Mouse (Mus musculus): ENCODE measurements around the gene Calm1. TPM values are rescaled to one million over a fixed set of nuclear protein-coding genes. Genes with fewer than 3 reads are reported as not detected.
"Not testable (repeated sequence)": the region's sequence is repeated elsewhere in the genome, so short reads cannot be mapped to it uniquely, and the experiment has no call there.

The Calm1 gene
- polyA plus RNA-seq, 1 experiment: 859 TPM

DNA sequence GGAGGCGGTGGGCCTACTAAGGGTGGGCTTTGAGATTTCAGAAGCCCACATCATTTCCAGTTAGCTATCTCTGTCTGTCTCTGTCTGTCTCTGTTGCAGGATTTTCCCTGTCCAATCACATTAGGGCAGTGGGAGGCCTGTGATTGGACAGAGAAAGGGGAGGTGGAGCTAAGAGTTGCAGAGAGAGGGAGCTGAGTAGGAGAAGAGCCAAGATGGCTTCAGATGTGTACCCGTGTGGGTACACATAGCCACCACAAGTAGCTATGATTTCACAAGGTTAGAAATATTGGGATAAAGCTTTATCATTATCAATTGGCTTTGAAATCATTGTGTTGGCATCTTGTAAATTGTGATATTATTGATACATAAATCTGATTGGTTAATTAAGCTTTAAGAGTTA, 17.9 kb downstream of the Calm1 start:
- 97% methylated on average over 2 of the region's 2 CpGs for WGBS
- DNase-seq (ENCODE audit: low read depth, low spot score): not testable (repeated sequence)

DNA sequence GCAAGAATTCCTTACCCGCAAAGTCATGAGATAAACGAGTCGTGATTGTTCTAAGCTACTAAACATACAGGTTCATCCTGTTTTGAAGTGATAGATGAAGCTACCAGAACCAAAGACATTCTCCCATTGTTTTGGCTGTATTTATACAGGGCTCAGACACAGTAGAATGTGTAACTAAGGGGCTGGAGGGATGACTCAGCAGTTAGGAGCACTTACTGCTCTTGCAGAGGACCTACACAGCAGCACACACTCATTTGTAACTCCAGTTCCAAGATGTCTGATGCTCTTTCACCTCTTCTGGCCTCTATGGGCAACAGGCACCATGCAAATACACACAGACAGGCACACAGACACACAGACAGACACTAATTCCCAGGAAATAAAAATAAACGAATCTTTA, 20.8 kb downstream of the Calm1 start:
- WGBS: 40% methylated on average over 4 of the region's 4 CpGs
- no peak for DNase-seq (ENCODE audit: low read depth, low spot score)

DNA sequence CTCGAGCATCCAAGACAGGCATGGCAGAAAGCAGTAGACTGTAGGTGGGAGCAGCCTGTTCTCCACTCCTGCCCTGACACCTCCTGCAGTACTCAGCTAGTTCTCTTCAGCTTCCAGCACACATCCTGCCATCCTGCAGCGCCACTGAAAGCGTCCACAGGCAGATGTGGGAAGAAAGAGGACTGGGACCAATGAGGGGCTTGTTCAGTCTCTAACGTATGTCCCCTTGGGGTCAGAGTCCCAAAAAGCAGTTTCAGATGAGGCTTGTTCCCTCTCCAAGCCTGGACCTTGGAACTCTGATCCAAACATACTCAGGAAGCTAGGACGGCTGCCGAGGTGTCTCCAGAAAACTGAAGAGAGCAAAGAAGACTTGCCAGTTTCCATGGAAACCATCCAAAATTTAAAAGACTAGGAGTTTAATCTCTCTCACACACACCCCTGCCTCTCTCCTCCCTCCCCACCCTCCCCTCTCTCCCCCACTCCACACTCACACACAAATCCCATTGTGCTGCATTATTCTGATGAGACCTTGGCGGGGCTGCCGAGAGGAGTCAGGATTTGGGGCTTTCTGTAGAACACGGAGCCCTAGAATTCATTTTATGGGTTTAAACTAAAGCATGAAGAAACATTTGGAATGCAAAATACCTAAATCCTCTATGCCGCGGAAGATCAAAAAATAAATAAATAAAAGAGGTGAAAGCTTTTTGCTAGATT, 22.5 kb downstream of the Calm1 start:
- WGBS: 55% methylated on average over 11 of the region's 11 CpGs
- no peak for DNase-seq (ENCODE audit: low read depth, low spot score)

DNA sequence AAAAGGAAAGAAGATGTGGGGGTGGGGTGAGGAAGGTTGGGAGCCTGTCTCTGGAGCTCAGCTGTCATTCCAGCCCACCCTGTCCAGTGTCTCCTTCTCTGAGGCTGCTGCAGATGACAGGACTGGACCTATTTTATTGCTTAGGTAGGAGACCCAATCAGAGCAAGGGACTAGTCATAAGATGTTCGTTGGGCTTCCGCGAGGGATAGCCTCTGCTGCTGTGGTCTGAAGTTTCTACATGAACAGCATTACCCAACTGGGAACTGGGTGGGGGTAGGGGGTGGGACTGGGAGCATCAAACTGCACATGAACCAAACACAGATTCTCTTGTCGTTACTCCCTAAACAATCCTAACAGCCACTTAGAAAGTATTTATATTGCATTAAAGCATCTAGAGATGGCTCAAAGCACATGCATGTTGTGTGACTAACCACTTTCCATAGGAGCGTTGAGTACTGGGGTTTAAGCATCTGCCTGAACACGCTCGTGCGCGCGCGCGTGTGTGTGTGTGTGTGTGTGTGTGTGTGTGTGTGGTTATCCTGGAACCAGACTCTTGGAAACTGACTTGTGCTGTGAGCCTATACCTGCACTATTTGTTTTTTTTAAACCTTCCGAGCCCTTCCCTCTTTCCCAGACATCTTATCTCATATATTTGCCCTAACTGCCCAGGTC, 23.2 kb downstream of the Calm1 start:
- DNase-seq (ENCODE audit: low read depth, low spot score): no peak
- WGBS: 80% methylated on average over 13 of the region's 13 CpGs

DNA sequence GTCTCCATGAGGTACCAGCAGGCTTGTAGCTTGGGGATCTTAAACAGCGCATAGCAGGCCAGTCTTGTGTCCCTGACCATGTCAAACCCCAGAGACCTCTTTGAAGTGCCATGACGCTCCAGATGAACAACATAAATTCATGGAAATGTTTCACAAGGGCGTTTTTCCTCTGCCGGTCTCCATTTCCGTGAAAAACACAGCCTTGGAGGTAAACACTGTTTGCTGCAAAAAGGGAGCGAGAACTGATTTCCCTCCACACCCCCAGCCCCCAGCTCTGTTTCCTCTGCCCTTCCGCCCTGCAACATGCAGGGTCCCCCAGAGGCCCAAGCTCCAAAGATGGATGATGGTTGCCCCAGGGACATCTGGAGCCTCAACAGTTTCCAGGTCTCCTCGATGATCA, 24.3 kb downstream of the Calm1 start:
- DNase-seq (ENCODE audit: low read depth, low spot score): no peak
- 83% methylated on average over 8 of the region's 8 CpGs for WGBS

- WGBS: 66% methylated on average over 4 of the region's 4 CpGs
- DNase-seq (ENCODE audit: low read depth, low spot score): no peak
These were observed 26.0 kb downstream of the Calm1 start for GRCm38 (mm10) chr12:100225196-100225595.

DNA sequence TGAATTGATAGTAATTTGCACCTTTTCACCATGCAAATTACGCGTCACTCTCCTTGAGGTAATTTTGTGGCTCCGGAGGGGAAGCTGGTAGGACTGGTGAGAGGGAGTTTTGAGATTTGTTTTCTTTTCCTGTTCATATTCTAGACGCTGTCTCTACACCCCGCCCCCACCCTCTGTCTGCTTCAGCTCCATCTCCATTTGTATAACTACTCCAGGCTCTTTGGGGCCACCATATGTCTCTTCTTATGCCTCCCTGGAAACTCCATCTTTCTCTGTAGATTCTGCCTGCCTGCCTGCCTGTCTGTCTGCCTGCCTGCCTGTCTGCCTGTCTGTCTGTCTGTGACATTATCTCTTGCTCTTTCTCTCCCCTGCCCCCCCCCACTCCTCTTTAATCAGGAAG, 26.8 kb downstream of the Calm1 start:
- 77% methylated on average over 5 of the region's 5 CpGs for WGBS
- no peak for DNase-seq (ENCODE audit: low read depth, low spot score)

GRCm38 (mm10) chr12:100226621-100227020, 27.4 kb downstream of the Calm1 start:
- DNase-seq (ENCODE audit: low read depth, low spot score): no peak
- 88% methylated on average over 8 of the region's 8 CpGs for WGBS

DNA sequence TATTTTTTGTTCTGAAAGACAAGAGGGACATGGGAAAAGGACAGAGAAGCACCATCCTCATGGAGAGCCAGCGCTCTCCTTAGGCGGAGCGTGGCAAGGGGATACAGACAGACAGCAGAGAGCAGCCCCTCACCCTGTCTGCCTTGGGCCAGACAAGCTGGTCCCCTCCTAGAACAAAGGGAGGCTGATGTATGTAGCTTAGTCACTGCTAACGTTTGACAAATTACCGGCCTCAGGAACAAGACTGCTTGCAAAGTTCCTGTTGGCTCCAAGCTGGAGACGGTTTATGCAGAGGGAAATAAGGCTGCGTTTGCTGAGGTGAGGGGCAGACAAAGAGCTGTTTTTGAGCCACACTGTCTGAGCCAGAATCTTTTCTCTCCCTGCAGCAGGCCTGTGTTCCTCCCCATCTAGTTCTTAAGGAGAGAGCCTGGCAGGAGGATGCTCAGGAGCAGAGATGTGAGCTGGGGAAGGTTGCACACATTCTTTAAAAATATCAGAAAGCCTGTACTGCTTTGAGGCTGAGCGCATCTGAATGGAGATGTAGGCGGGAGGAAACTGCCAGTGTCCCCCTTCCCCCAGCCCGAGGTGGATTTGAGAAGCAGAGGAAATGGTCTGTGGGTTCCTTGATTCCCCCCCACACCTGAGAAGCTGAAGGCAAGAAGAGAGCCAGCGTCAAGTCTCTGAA, 28.9 kb downstream of the Calm1 start:
- DNase-seq (ENCODE audit: low read depth, low spot score): no peak

DNA sequence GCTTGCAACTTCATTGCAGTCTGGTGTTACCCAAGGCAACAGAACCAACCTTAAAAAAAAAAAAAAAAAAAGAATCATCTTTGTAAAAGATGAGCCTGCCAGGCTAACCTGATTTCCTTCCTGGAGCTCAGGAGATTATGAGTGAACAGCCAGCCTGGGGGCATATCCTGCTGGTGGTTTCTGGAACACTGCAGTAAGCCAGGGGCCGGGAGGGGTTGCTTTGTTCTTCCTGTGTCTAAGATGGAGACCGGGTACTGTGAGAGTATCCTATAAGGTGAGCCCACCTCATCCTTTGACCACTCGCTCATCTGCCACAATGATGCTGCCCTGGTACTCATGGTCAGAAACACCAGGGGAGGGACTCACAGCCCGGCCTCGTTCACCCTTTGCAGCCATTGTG, 35.0 kb downstream of the Calm1 start:
- WGBS: 85% methylated on average over 5 of the region's 5 CpGs

More for the DNA sequence above, 28.9 kb downstream of the Calm1 start:
- WGBS: 72% methylated on average over 11 of the region's 11 CpGs

GRCm38 (mm10) chr12:100234919-100235318, 35.7 kb downstream of the Calm1 start:
- WGBS: 79% methylated on average over 7 of the region's 7 CpGs
- DNase-seq (ENCODE audit: low read depth, low spot score): no peak

More for the DNA sequence above, 35.0 kb downstream of the Calm1 start:
- DNase-seq (ENCODE audit: low read depth, low spot score): no peak

DNA sequence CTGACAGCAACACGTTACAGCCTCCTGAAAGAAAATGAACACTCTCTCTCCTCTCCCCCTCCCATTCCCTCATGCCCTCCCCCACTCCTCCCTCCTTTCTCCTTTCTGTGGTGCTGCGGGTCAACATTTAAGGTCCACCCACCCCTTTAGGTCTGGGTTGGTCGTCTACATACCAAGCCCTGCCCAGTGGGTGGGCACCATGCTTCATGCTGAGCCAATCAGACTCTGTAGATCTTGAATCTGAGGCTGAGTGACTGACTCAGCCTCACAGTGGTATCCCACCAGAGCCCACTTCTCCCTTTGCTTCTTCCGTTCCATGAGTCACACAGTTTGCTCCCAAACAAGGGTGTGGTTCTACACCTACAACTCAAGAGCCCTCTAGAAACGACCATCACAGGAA, 36.2 kb downstream of the Calm1 start:
- 40% methylated on average over 5 of the region's 5 CpGs for WGBS
- DNase-seq (ENCODE audit: low read depth, low spot score): no peak

DNA sequence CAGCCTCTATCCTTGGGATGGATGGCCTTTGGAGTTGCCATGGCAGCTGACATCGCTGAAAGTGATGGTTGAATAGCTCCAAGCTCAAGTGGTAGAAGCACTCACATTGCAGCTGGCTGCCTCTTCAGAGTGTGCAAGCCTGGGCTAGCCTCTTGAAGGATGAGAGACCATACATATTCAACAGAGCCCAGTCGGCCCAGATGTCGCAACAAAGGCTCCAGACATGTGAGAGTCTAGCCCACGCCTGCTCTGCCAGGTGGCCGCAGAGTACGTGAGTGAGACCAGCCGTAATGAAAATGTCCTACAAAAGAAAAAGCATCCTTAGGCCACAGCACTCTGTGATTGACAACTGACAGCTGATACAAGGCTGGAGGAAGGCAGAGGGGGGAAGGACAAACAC, 40.2 kb downstream of the Calm1 start:
- WGBS: 86% methylated on average over 7 of the region's 7 CpGs
- DNase-seq (ENCODE audit: low read depth, low spot score): no peak

DNA sequence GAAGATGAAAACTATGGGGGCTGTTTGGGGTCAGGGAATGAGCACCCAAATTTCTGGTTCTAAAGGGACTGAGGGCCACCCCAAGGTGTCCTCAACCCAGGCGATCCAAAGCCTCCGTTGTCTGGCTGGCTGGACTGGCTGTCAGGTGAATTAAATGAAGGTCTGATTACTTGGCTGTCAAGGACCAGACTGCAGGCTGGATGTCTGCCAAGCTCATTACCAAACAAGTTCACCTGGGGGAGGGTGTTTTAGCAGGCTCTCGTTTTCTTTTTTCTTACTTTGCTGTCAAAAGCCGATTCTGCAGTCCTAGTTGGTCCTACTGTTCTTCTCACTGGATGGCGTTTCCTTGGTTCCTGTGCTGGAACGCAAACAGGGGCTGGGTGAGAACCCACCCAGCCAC, 40.6 kb downstream of the Calm1 start:
- 39% methylated on average over 6 of the region's 6 CpGs for WGBS
- no peak for DNase-seq (ENCODE audit: low read depth, low spot score)

- 28% methylated on average over 22 of the region's 22 CpGs for WGBS
- DNase-seq (ENCODE audit: low read depth, low spot score): no peak
These were observed 42.9 kb downstream of the Calm1 start for GRCm38 (mm10) chr12:100241911-100242796.

DNA sequence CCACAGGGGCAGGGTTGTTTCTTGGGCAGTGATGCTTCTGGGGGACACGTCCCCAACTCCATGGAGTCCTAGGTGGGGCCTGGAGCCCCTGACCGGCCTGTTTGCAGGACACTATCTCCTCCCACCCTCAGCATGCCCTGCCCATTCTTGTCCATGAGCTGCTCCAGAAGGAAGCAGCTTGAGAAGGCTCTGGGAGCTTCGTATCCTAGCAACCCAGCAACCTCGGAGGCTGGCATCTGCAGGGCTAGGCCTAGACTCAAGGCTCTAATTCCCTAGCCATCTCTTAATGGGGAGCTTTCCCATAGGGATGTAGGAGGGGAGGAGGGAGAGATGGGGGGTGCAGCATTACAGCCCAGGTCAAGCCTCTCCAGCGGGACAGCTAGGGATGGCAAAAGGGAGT, 45.3 kb downstream of the Calm1 start:
- 66% methylated on average over 5 of the region's 5 CpGs for WGBS

GRCm38 (mm10) chr12:100249170-100249569, 49.9 kb downstream of the Calm1 start:
- DNase-seq (ENCODE audit: low read depth, low spot score): no peak
- 79% methylated on average over 7 of the region's 7 CpGs for WGBS

More for the DNA sequence above, 45.3 kb downstream of the Calm1 start:
- DNase-seq (ENCODE audit: low read depth, low spot score): no peak

DNA sequence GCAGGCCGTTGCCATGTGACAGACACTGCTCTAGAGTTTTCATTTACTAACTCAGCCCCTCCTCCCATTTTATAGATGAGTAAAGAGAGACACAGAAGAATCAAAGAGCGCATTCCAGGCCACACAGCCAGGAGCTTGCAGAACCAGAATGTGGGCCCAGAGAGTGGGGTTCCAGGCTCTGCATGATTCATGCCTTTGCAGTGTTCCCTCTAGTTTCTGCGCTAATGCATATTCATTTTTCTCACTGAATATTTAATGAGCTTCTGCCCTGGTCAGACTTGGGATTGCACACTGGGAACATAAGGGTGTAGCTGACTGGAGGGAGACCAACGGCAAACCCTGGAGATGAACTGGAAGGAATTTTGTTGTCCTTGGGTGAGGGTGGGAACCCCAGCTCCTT, 55.2 kb downstream of the Calm1 start:
- DNase-seq (ENCODE audit: low read depth, low spot score): no peak
- 79% methylated on average over 4 of the region's 4 CpGs for WGBS

DNA sequence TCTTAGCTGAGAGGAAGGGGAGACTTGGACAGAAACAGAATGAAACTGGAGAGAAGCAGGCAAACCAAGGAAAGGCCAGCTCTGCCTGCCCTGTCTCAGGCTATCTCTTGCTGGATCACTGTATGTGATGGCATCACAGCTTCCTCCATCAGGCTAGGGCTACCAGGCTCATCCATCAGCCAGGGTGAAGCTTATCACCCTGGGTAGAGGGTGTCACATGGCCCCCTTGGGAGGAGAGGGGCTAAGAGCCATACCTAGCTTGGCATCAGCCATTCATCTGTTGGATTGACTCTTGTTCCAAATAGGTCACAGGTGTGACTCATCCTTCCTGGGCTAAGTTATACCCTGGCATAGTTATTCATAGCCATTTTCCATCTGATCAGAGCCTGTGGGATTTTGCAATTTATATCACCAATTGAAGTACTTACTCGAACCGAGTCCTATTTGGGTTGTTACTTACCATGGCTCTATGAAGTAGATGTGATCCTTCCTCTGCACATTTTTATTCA, 56.3 kb downstream of the Calm1 start:
- whole genome bisulfite sequencing: 93% methylated on average over 2 of the region's 2 CpGs
- DNase-seq (ENCODE audit: low read depth, low spot score): no peak

DNA sequence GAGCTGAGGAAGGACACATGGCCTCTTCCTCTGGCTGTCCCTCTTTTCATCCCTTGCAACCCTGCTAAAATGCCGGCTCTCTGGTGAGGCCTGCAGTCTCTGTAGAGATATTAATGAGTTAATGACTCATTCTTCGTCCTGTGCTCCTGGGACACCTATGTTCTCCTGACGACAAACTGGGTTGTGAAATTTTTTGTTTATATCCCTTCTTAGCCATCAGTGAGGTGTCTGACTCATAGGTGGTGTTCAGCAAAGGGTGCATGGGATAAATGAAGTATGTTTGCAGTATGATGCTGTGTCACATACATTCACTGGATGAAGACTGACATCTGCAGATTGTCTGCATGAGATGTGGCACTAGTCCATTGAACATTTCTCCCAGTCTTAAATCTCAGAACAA, 58.5 kb downstream of the Calm1 start:
- WGBS: 69% methylated on average over 3 of the region's 3 CpGs
- DNase-seq (ENCODE audit: low read depth, low spot score): no peak
